Mouse (Mus musculus) midbrain, postnatal 0 days (tissue): ENCODE data around the gene Nr1h4. TPM values are rescaled to one million over a fixed set of nuclear protein-coding genes. Genes with fewer than 3 reads are reported as not detected.

ENCODE experiments used
- ATAC-seq: fragments of 200-750 bp; cut with Nextera tagmentation; 2 replicates; pipeline ENCODE4 v1.8.0; 2017; ENCODE audit warnings: moderate number of reproducible peaks, mild to moderate bottlenecking, moderate TSS enrichment, moderate library complexity; ENCODE audit not compliant: low FRiP score
- DNase-seq: peaks from one replicate; pipeline ENCODE4 v3.0.0-alpha.2; 2015; ENCODE audit warnings: low spot score
- H3K27ac ChIP-seq: fragments of 300-500 bp; sonication (generic); 2 replicates; pipeline ENCODE4 v1.5.1; 2014; ENCODE audit warnings: low read depth, mild to moderate bottlenecking, low read length, mixed read lengths
- H3K27me3 ChIP-seq: fragments of 300-500 bp; sonication (generic); 2 replicates; pipeline ENCODE4 v1.6.1; 2014; ENCODE audit warnings: low read length, control low read depth, mixed read lengths; ENCODE audit not compliant: insufficient read depth
- H3K36me3 ChIP-seq: fragments of 300-500 bp; sonication (generic); 2 replicates; pipeline ENCODE4 v1.6.1; 2014; ENCODE audit warnings: low read length, control low read depth, mixed read lengths; ENCODE audit not compliant: insufficient read depth
- H3K4me1 ChIP-seq: fragments of 300-500 bp; sonication (generic); 2 replicates; pipeline ENCODE4 v1.6.1; 2014; ENCODE audit warnings: mild to moderate bottlenecking, control low read depth, antibody characterized with exemption, low read length, mixed read lengths; ENCODE audit not compliant: insufficient read depth
- H3K4me2 ChIP-seq: fragments of 300-500 bp; sonication (generic); 2 replicates; pipeline ENCODE4 v1.6.1; 2014; ENCODE audit warnings: low read depth, mild to moderate bottlenecking, low read length, mixed read lengths; ENCODE audit not compliant: poor library complexity, severe bottlenecking
- H3K4me3 ChIP-seq: fragments of 300-500 bp; sonication (generic); 2 replicates; pipeline ENCODE4 v1.5.1; 2014; ENCODE audit warnings: low read depth, mild to moderate bottlenecking, low read length, moderate library complexity
- H3K9ac ChIP-seq: fragments of 300-500 bp; sonication (generic); replicated peaks from 2 replicates; pipeline ENCODE4 v1.6.1; 2014; ENCODE audit warnings: mild to moderate bottlenecking, low read length, moderate library complexity, mixed read lengths; ENCODE audit not compliant: poor library complexity, severe bottlenecking
- H3K9me3 ChIP-seq: fragments of 300-500 bp; sonication (generic); 2 replicates; pipeline ENCODE4 v1.6.1; 2016; ENCODE audit warnings: low read length, control low read depth
- CTCF ChIP-seq: IDR thresholded peaks from 2 replicates; pipeline ENCODE4 v1.5.1; 2016; ENCODE audit warnings: antibody characterized with exemption, mild to moderate bottlenecking
- WGBS: fragments of 180-500 bp; shearing (Covaris S2); extraction: QIAGEN DNeasy Blood & Tissue Kit; methylation state at CpG from one replicate; pipeline ENCODE4 v1.1.7; 2014; 5-methylcytosine and 5-hydroxymethylcytosine counted together
- polyA plus RNA-seq: library from polyadenylated mRNA; unstranded; fragments of >200 nt; fragmentation: Nextera tagmentation; extraction: Ambion mirVana; gene quantifications from 2 replicates; pipeline ENCODE4 v1.2.1, GENCODE M21; 2015
- total RNA-seq: library from RNA; depleted of rRNA; stranded (reverse); fragments of >200 nt; gene quantifications from 2 replicates; pipeline ENCODE4 v1.2.3, GENCODE M21; 2014

The Nr1h4 gene
- total and polyA plus RNA-seq, 2 experiments from 2014 or later: not detected

- Histone ChIP-seq H3K9me3 (no peaks in the 10 kb centered on the region), H3K4me1 (no peaks in the 10 kb centered on the region), H3K4me3 (no peak overlapping the region), H3K36me3 (no peaks in the 10 kb centered on the region), H3K27me3 (peaks cover under 1% of the 10 kb centered on the region), H3K4me2 (no peak overlapping the region), H3K27ac (no peak overlapping the region), H3K9ac (no peak overlapping the region)
- TF ChIP-seq CTCF: no peak
- DNase-seq: no peak
- WGBS: 93% methylated on average over 7 of the region's 7 CpGs
- ATAC-seq: no peak
Observed at GRCm38 (mm10) chr10:89439380-89439779, 94.0 kb downstream of the Nr1h4 start.

- no peak for DNase-seq
- H3K9me3 ChIP-seq: no peaks in the 10 kb centered on the region
- H3K36me3 ChIP-seq: no peaks in the 10 kb centered on the region
- TF ChIP-seq CTCF: no peak
- no peak overlapping the region for H3K4me3 ChIP-seq
- WGBS: 68% methylated on average over 12 of the region's 12 CpGs
- H3K27me3 ChIP-seq: no peaks in the 10 kb centered on the region; the same call in none of the 2 replicates
- no peak for ATAC-seq
- no peak overlapping the region for H3K4me2 ChIP-seq
- no peaks in the 10 kb centered on the region for H3K4me1 ChIP-seq
- no peak overlapping the region for H3K9ac ChIP-seq
- H3K27ac ChIP-seq: no peak overlapping the region
Observed at GRCm38 (mm10) chr10:89437996-89438395, 95.4 kb downstream of the Nr1h4 start.

GRCm38 (mm10) chr10:89437472-89437871 lies 95.9 kb downstream of the Nr1h4 start:
- no peak for DNase-seq
- no peaks in the 10 kb centered on the region for H3K9me3 ChIP-seq
- H3K4me1 ChIP-seq: no peaks in the 10 kb centered on the region
- no peaks in the 10 kb centered on the region for H3K36me3 ChIP-seq
- no peak for TF ChIP-seq CTCF
- peaks cover 3% of the 10 kb centered on the region for H3K27me3 ChIP-seq
- H3K4me2 ChIP-seq: no peak overlapping the region
- ATAC-seq: no peak
- H3K27ac ChIP-seq: no peak overlapping the region
- H3K4me3 ChIP-seq: no peak overlapping the region
- H3K9ac ChIP-seq: no peak overlapping the region
- 45% methylated on average over 9 of the region's 9 CpGs for WGBS

- no peaks in the 10 kb centered on the region for H3K9me3 ChIP-seq
- H3K4me1 ChIP-seq: no peaks in the 10 kb centered on the region
- no peak for TF ChIP-seq CTCF
- H3K4me3 ChIP-seq: no peak overlapping the region
- H3K4me2 ChIP-seq: no peak overlapping the region
- WGBS: 52% methylated on average over 9 of the region's 9 CpGs
- no peak overlapping the region for H3K9ac ChIP-seq
- peaks cover 8% of the 10 kb centered on the region for H3K27me3 ChIP-seq
- no peaks in the 10 kb centered on the region for H3K36me3 ChIP-seq
- ATAC-seq (no peak), DNase-seq (peak; percentile 36)
- H3K27ac ChIP-seq: no peak overlapping the region
Observed at GRCm38 (mm10) chr10:89435920-89436319, 97.5 kb downstream of the Nr1h4 start.

- Histone ChIP-seq H3K4me1 (no peaks in the 10 kb centered on the region), H3K9ac (no peak overlapping the region), H3K4me2 (no peak overlapping the region), H3K27ac (no peak overlapping the region), H3K4me3 (no peak overlapping the region), H3K36me3 (no peaks in the 10 kb centered on the region), H3K9me3 (no peaks in the 10 kb centered on the region), H3K27me3 (peaks cover 8% of the 10 kb centered on the region)
- TF ChIP-seq CTCF: no peak
- ATAC-seq: 0 out of 2 replicates have a peak, but pooled peaks have one; percentile 36
- no peak for DNase-seq
- WGBS: 35% methylated on average over 12 of the region's 12 CpGs
Observed at GRCm38 (mm10) chr10:89435413-89435812, 98.0 kb downstream of the Nr1h4 start.

GRCm38 (mm10) chr10:89434509-89435210 lies 98.7 kb downstream of the Nr1h4 start:
- H3K9me3 ChIP-seq: no peaks in the 10 kb centered on the region
- ATAC-seq (no peak), DNase-seq (peak; percentile 27)
- no peak overlapping the region for H3K4me3 ChIP-seq
- H3K27ac ChIP-seq: no peak overlapping the region
- no peaks in the 10 kb centered on the region for H3K4me1 ChIP-seq
- H3K9ac ChIP-seq: no peak overlapping the region
- no peaks in the 10 kb centered on the region for H3K36me3 ChIP-seq
- WGBS: 14% methylated on average over 17 of the region's 17 CpGs
- no peak for TF ChIP-seq CTCF
- H3K27me3 ChIP-seq: peaks cover 8% of the 10 kb centered on the region
- H3K4me2 ChIP-seq: 0 out of 2 replicates have a peak overlapping the region, but pooled peaks have one; percentile 1
